Comparison of ENCODE assay signal across 8 mouse cellular contexts in genomic region chr5:146584478-146585306, GRCm38 (mm10). TPM values are rescaled to one million over a fixed set of nuclear protein-coding genes. Genes with fewer than 3 reads are reported as not detected.
DNase-seq lines count a peak whose midpoint lies in the region; ATAC-seq lines count a peak whose summit lies in the region.

Gene Gpr12 (minus strand): TSS chr5:146585239.

- H3K27me3 ChIP-seq in kidney, embryonic 16.5 days (ENCODE audit: insufficient read depth, low read length) = peaks cover 22% of the 10 kb centered on the region
- peaks cover 62% of the 10 kb centered on the region for H3K27me3 ChIP-seq in neural tube, embryonic 12.5 days (replicated peaks)

- no peaks in the 10 kb centered on the region for H3K9me3 ChIP-seq in kidney, embryonic 16.5 days (ENCODE audit: low read length)
- no peaks in the 10 kb centered on the region for H3K9me3 ChIP-seq in neural tube, embryonic 12.5 days

- DNase-seq in kidney, adult 8-10 months = no peak
- DNase-seq in embryo, embryonic 11 days = peak; percentile 67
- peak; percentile 23 to 52 for DNase-seq in frontal cortex, postnatal 10 days (ENCODE audit: low spot score in 2 of 2)
- DNase-seq in left cerebral cortex, postnatal 14 days (ENCODE audit: low spot score in 2 of 2) = peak in 1 of 2 experiments; percentile 52
- no peak for DNase-seq in ovary, postnatal 10 days (ENCODE audit: low spot score)

- intact Hi-C loops in left cerebral cortex, postnatal 14 days (cut with DNase I) = loop anchor here (5.0 kb wide), 3 partner anchors 43 to 88 kb away; no protein-coding TSS in a partner anchor

- WGBS in kidney, embryonic 16.5 days = under 1% methylated on average over 50 of the region's 64 CpGs
- WGBS in neural tube, embryonic 12.5 days = under 1% methylated on average over 64 of the region's 64 CpGs

- H3K4me3 ChIP-seq in kidney, embryonic 16.5 days (ENCODE audit: low read length) = peak within 1 kb of the TSS; percentile 61
- H3K4me3 ChIP-seq in neural tube, embryonic 12.5 days = peak within 1 kb of the TSS; percentile 53

- H3K4me2 ChIP-seq in kidney, embryonic 16.5 days (replicated peaks; ENCODE audit: low read depth, low read length) = peak within 1 kb of the TSS; percentile 99
- H3K4me2 ChIP-seq in neural tube, embryonic 12.5 days (replicated peaks) = peak within 1 kb of the TSS; percentile 95

- H3K9ac ChIP-seq in kidney, embryonic 16.5 days (replicated peaks; ENCODE audit: low read length) = peak within 1 kb of the TSS; percentile 46
- H3K9ac ChIP-seq in neural tube, embryonic 12.5 days = peak within 1 kb of the TSS; percentile 56

- no peak within 1 kb of the TSS for H3K27ac ChIP-seq in kidney, embryonic 16.5 days (ENCODE audit: low read length)
- H3K27ac ChIP-seq in neural tube, embryonic 12.5 days = no peak within 1 kb of the TSS

- H3K36me3 ChIP-seq in kidney, embryonic 16.5 days (ENCODE audit: insufficient read depth, low read length) = no peaks in the 10 kb centered on the region
- H3K36me3 ChIP-seq in neural tube, embryonic 12.5 days = no peaks in the 10 kb centered on the region

- peak; percentile 63 for ATAC-seq in kidney, embryonic 16.5 days (ENCODE audit: low FRiP score, low TSS enrichment)
- peak; percentile 73 for ATAC-seq in neural tube, embryonic 12.5 days (ENCODE audit: low FRiP score, low read depth)
- no peak for ATAC-seq in cerebellum, adult (ENCODE audit: insufficient number of reproducible peaks, low FRiP score, low TSS enrichment)

- peaks cover 9% of the 10 kb centered on the region for H3K4me1 ChIP-seq in kidney, embryonic 16.5 days (ENCODE audit: insufficient read depth, low read length)
- peaks cover 19% of the 10 kb centered on the region for H3K4me1 ChIP-seq in neural tube, embryonic 12.5 days

RNA-seq across cellular contexts. Expression of gene Gpr12, which starts in this region (rescaled TPM):
- 0.76 and 1.1 TPM in 2 replicates for polyA plus RNA-seq in kidney, embryonic 16.5 days (2015; fragmentation: Nextera tagmentation; extraction: Ambion mirVana)
- total RNA-seq in left cerebral cortex, postnatal 14 days (2021) = 10 to 100 TPM; 41.5 to 50.8 TPM
- polyA plus RNA-seq in neural tube, embryonic 12.5 days (2016; fragmentation: Nextera tagmentation; extraction: Ambion mirVana) = 3.5 and 4.0 TPM in 2 replicates

Comparison
In these comparisons a context has a peak if more than half of its experiments do, and no peak if none do; other contexts are left out.
1. DNase-seq: peak in embryo, embryonic 11 days (single experiment) and frontal cortex, postnatal 10 days (2 of 2); none in kidney, adult 8-10 months (0 of 2) and ovary, postnatal 10 days (single experiment).